Mouse (Mus musculus): ENCODE results near the gene Chrne.
A peak's percentile ranks its signal among the peaks of the same experiment; 100 is the strongest.
"Not testable (repeated sequence)": the region's sequence is repeated elsewhere in the genome, so short reads cannot be mapped to it uniquely, and the experiment has no call there.

Chrne gene

GRCm38 (mm10) chr11:70582196-70582595 is 36.8 kb downstream of the Chrne start:
- no peak for DNase-seq

- no peak for DNase-seq
Measured at GRCm38 (mm10) chr11:70580921-70581320, 38.1 kb downstream of the Chrne start.

- no peak for DNase-seq
Measured at GRCm38 (mm10) chr11:70580358-70580720, 38.7 kb downstream of the Chrne start.

GRCm38 (mm10) chr11:70579710-70580357 is 39.2 kb downstream of the Chrne start:
- no peak for DNase-seq

GRCm38 (mm10) chr11:70578962-70579361 is 40.1 kb downstream of the Chrne start:
- DNase-seq = no peak

DNA sequence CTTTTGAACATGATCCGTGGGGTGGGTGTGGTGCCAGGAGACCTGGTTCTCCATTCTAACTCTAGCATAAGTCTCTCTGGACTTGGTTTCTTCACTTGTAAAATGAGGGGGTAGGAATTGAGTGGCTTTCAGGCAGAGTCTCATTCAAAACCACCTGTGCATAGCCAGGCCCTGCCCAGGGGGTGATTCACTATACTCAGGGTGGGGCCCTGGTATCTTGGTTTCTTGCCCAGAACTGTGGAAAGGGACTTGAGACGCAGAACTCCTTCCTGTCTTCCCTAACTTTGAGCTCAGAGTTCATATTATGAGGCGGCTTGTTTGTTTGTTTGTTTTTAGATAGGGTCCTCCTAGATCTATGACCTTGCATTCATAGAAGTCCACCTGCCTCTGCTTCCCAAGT is 41.8 kb downstream of the Chrne start:
- DNase-seq = peak; percentile 41

- DNase-seq = no peak
Measured at GRCm38 (mm10) chr11:70573872-70574271, 45.1 kb downstream of the Chrne start.

DNA sequence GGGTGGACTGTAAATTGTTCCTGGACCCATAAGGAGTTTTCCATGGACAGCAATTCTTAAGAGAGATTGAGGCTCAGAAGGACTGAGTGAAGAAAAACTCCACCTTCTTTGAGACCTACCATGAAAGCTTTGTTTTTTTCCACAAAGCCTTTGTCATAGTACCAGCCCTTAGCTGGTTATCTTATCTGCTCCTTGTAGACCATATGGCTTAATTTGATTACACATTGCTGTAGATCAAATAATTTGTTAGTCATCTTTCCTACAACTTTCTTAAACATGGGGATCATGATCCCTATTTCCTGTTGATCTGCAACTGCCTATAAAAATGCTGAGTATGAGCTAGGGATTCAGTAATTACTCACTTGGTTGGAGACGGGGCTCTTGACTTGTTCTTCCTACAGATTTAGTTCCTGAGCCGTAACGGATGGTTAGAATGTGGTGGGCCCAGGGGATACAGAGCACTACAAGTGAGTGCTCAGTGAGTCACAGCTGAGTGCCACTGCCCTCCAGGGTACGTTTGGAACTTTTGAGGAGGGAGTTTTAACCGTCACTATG is 46.6 kb downstream of the Chrne start:
- no peak for DNase-seq

DNA sequence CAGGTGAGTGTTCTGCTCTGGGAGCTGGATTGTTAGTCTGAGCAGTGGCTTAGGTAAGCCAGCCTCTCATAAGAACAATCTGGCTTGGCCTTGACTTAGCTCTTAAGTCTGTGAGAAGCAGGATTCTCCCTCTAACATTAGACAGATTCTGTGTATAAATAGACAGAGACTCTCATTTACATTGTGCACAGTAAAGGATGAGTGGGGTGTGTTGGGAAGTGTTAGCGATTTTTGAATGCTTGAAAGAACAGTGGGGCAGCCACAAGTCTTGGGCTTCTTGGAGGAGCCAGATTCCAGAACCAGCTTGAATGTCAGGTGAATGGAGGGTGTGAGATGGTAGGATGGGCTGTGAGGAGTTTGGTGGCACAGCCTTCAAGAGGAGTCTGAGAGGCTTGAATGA is 47.4 kb downstream of the Chrne start:
- DNase-seq = no peak

DNA sequence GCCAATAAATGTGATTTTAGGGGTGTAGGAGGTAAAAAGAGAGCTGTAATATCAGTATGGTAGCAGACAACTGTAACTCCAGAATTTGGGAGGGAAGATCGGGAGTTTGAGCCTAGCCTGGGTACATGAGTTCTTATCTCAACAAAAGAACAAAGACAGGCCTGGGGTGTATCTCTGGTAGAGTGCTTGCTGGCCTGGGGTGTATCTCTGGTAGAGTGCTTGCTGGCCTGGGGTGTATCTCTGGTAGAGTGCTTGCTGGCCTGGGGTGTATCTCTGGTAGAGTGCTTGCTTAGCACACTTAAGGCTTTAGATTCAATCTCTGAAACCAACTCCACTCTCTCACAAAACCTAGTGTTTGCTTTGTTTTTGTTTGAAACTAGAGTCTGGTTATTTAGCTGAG is 48.4 kb downstream of the Chrne start:
- not testable (repeated sequence) for DNase-seq

DNA sequence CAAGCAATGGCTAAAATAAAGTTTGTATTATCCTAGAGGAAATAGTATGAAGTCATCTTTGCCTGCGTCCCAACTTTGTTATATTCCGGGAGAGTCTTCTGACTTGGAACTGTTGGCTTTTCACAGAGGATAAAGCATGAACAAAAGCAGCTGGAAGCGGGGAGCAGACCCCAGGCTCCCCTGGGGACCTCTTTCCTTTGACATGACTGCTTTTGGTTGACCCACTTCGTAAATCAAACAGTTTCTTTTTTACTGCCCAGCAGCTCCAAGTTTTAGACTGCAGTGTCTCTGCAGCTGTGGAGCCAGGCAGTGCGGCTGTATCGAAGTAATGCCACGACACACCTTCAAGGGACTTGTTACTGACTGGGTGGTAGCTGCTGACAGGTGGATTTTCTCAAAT is 52.4 kb downstream of the Chrne start:
- no peak for DNase-seq

All from kidney, adult 9 months (tissue).